Mouse (Mus musculus) forebrain, postnatal 0 days (tissue): ENCODE measurements around the gene Ago3. TPM values are rescaled to one million over a fixed set of nuclear protein-coding genes. Genes with fewer than 3 reads are reported as not detected.

ENCODE experiments used
- ATAC-seq: fragments of 200-750 bp; cut with Nextera tagmentation; 2 replicates; pipeline ENCODE4 v1.8.0; 2017; ENCODE audit warnings: mild to moderate bottlenecking, moderate library complexity
- DNase-seq: peaks from one replicate; pipeline ENCODE4 v3.0.0-alpha.2; 2015
- H3K27ac ChIP-seq: fragments of 300-500 bp; sonication (generic); 2 replicates; pipeline ENCODE4 v1.5.1; 2014; ENCODE audit warnings: low read depth, mild to moderate bottlenecking, antibody characterized with exemption, low read length, moderate library complexity, mixed read lengths
- H3K27me3 ChIP-seq: fragments of 300-500 bp; sonication (generic); 2 replicates; pipeline ENCODE4 v1.6.1; 2014; ENCODE audit warnings: mild to moderate bottlenecking, low read length, mixed read lengths; ENCODE audit not compliant: insufficient read depth
- H3K36me3 ChIP-seq: fragments of 300-500 bp; sonication (generic); 2 replicates; pipeline ENCODE4 v1.6.1; 2014; ENCODE audit warnings: mild to moderate bottlenecking, moderate library complexity; ENCODE audit not compliant: insufficient read depth
- H3K4me1 ChIP-seq: fragments of 300-500 bp; sonication (generic); 2 replicates; pipeline ENCODE4 v1.6.1; 2014; ENCODE audit warnings: antibody characterized with exemption; ENCODE audit not compliant: insufficient read depth
- H3K4me2 ChIP-seq: fragments of 300-500 bp; sonication (generic); 2 replicates; pipeline ENCODE4 v1.6.1; 2014; ENCODE audit warnings: low read depth, mild to moderate bottlenecking, moderate library complexity
- H3K4me3 ChIP-seq: fragments of 300-500 bp; sonication (generic); 2 replicates; pipeline ENCODE4 v1.5.1; 2014; ENCODE audit warnings: low read depth, low read length, mixed read lengths
- H3K9ac ChIP-seq: fragments of 300-500 bp; sonication (generic); 2 replicates; pipeline ENCODE4 v1.6.1; 2014; ENCODE audit warnings: mild to moderate bottlenecking
- H3K9me3 ChIP-seq: fragments of 300-500 bp; sonication (generic); 2 replicates; pipeline ENCODE4 v1.6.1; 2016; ENCODE audit warnings: low read length
- CTCF ChIP-seq: sonication (generic); IDR thresholded peaks from 2 replicates; pipeline ENCODE4 v1.5.1; 2016; ENCODE audit warnings: antibody characterized with exemption, control low read depth, low read depth
- WGBS: fragments of 180-500 bp; shearing (Covaris S2); extraction: QIAGEN DNeasy Blood & Tissue Kit; methylation state at CpG from one replicate; pipeline ENCODE4 v1.1.7; 2014; 5-methylcytosine and 5-hydroxymethylcytosine counted together
- polyA plus RNA-seq: library from polyadenylated mRNA; unstranded; fragments of >200 nt; fragmentation: Nextera tagmentation; extraction: Ambion mirVana; gene quantifications from 2 replicates; pipeline ENCODE4 v1.2.1, GENCODE M21; 2015
- total RNA-seq: library from RNA; depleted of rRNA; stranded (reverse); fragments of >200 nt; gene quantifications from 2 replicates; pipeline ENCODE4 v1.2.3, GENCODE M21; 2014

Ago3 gene
- total and polyA plus RNA-seq, 2 experiments from 2014 or later = 11.4 to 13.2 TPM

- Histone ChIP-seq H3K9me3 (no peaks in the 10 kb centered on the region), H3K4me2 (no peak overlapping the region), H3K9ac (no peak overlapping the region), H3K36me3 (no peaks in the 10 kb centered on the region), H3K27ac (no peak overlapping the region), H3K4me1 (peaks cover 8% of the 10 kb centered on the region; the same call in 1 of the 2 replicates), H3K4me3 (no peak overlapping the region), H3K27me3 (peaks cover 21% of the 10 kb centered on the region; the same call in 1 of the 2 replicates)
- TF ChIP-seq CTCF = no peak
- ATAC-seq (no peak), DNase-seq (no peak)
- WGBS = 73% methylated on average over 6 of the region's 6 CpGs
These were observed 134.2 kb downstream of the Ago3 start for GRCm38 (mm10) chr4:126295152-126295551.

- DNase-seq (no peak), ATAC-seq (no peak)
- Histone ChIP-seq H3K36me3 (no peaks in the 10 kb centered on the region), H3K4me1 (no peaks in the 10 kb centered on the region), H3K4me2 (no peak overlapping the region), H3K27me3 (peaks cover 29% of the 10 kb centered on the region), H3K4me3 (no peak overlapping the region), H3K27ac (no peak overlapping the region), H3K9me3 (no peaks in the 10 kb centered on the region), H3K9ac (no peak overlapping the region)
- WGBS = 14% methylated on average over 13 of the region's 13 CpGs
- TF ChIP-seq CTCF = no peak
These were observed 138.2 kb downstream of the Ago3 start for GRCm38 (mm10) chr4:126291196-126291595.

- Histone ChIP-seq H3K27ac (no peak overlapping the region), H3K4me1 (no peaks in the 10 kb centered on the region), H3K4me2 (no peak overlapping the region), H3K36me3 (no peaks in the 10 kb centered on the region), H3K27me3 (peaks cover 33% of the 10 kb centered on the region), H3K4me3 (no peak overlapping the region), H3K9me3 (no peaks in the 10 kb centered on the region), H3K9ac (no peak overlapping the region)
- WGBS = 89% methylated on average over 8 of the region's 8 CpGs
- ATAC-seq = no peak
- no peak for TF ChIP-seq CTCF
- DNase-seq = no peak
These were observed 139.0 kb downstream of the Ago3 start for GRCm38 (mm10) chr4:126290314-126290713.

- H3K9me3 ChIP-seq = no peaks in the 10 kb centered on the region
- no peak overlapping the region for H3K4me3 ChIP-seq
- H3K4me2 ChIP-seq = no peak overlapping the region
- H3K9ac ChIP-seq = no peak overlapping the region
- peaks cover 33% of the 10 kb centered on the region for H3K27me3 ChIP-seq
- no peak overlapping the region for H3K27ac ChIP-seq
- ATAC-seq = no peak; the same call in 1 of the 2 replicates
- WGBS = 39% methylated on average over 17 of the region's 17 CpGs
- no peak for DNase-seq
- H3K36me3 ChIP-seq = no peaks in the 10 kb centered on the region
- H3K4me1 ChIP-seq = no peaks in the 10 kb centered on the region
- TF ChIP-seq CTCF = no peak
These were observed 141.2 kb downstream of the Ago3 start for GRCm38 (mm10) chr4:126288085-126288666.

GRCm38 (mm10) chr4:126287302-126287995 lies 141.9 kb downstream of the Ago3 start:
- peaks cover 33% of the 10 kb centered on the region for H3K27me3 ChIP-seq
- H3K4me2 ChIP-seq = no peak overlapping the region
- ATAC-seq = no peak; the same call in 1 of the 2 replicates
- H3K27ac ChIP-seq = no peak overlapping the region
- no peak overlapping the region for H3K4me3 ChIP-seq
- H3K9ac ChIP-seq = no peak overlapping the region
- no peaks in the 10 kb centered on the region for H3K9me3 ChIP-seq
- no peaks in the 10 kb centered on the region for H3K4me1 ChIP-seq
- no peak for DNase-seq
- WGBS = 31% methylated on average over 11 of the region's 11 CpGs
- no peak for TF ChIP-seq CTCF
- H3K36me3 ChIP-seq = no peaks in the 10 kb centered on the region

- no peak for TF ChIP-seq CTCF
- peak within 1 kb of the TSS; percentile 20 for H3K4me3 ChIP-seq
- ATAC-seq (no peak), DNase-seq (no peak)
- no peak within 1 kb of the TSS for H3K27ac ChIP-seq
- peaks cover 33% of the 10 kb centered on the region for H3K27me3 ChIP-seq
- H3K9me3 ChIP-seq = no peaks in the 10 kb centered on the region
- no peak within 1 kb of the TSS for H3K9ac ChIP-seq
- 3% methylated on average over 39 of the region's 42 CpGs for whole genome bisulfite sequencing
- H3K4me2 ChIP-seq = peak within 1 kb of the TSS; percentile 42
- no peaks in the 10 kb centered on the region for H3K36me3 ChIP-seq
- no peaks in the 10 kb centered on the region for H3K4me1 ChIP-seq
These were observed 142.9 kb downstream of the Ago3 start, which contains the start of gene Col8a2 for GRCm38 (mm10) chr4:126286492-126286891. TSS of gene Col8a2 (plus strand) at chr4:126286793.

GRCm38 (mm10) chr4:126283582-126283981 lies 145.8 kb downstream of the Ago3 start:
- Histone ChIP-seq H3K27ac (no peak overlapping the region), H3K27me3 (peaks cover 30% of the 10 kb centered on the region), H3K36me3 (no peaks in the 10 kb centered on the region), H3K9me3 (no peaks in the 10 kb centered on the region), H3K4me3 (no peak overlapping the region), H3K4me1 (no peaks in the 10 kb centered on the region), H3K9ac (no peak overlapping the region), H3K4me2 (no peak overlapping the region)
- no peak for TF ChIP-seq CTCF
- DNase-seq (no peak), ATAC-seq (no peak)
- WGBS = 86% methylated on average over 8 of the region's 8 CpGs
